Mouse (Mus musculus): ENCODE measurements around the gene Cyp27b1. TPM values are rescaled to one million over a fixed set of nuclear protein-coding genes. Genes with fewer than 3 reads are reported as not detected.

Gene Cyp27b1
- polyA plus RNA-seq, 1 experiment from 2014 or later: 0.23 TPM

DNA sequence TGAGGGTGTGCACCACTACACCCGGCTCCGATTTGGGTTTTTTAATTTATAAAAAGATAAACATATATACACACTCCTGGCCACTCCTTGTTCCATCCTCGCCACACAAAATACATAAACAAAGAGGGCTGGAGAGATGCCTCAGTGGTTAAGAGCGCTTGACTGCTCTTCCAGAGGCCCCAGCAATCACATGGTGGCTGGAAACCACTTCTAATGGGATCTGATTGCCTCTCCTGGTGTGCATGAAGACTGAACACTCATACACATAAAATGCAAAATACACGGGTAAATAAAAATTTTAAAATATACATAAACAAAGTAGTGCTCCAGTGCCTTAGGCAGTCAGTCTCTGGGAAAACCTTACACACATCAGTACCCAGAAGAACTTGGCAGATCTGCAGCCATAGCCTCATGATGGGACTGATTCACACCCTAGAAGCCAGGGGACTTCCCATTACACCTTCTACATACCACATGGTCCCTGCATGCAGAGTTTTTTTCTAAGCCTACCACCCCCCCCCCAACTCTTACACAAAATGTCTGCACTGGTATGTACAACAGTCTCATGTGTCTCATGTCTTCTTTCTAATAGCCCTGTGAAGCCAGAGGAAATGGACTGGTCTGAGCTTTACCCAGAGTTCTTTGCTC, 5.5 kb upstream of the Cyp27b1 start:
- 19% methylated on average over 5 of the region's 5 CpGs for WGBS
- no peak overlapping the region for H3K27ac ChIP-seq (ENCODE audit: low read depth, low read length)
- H3K36me3 ChIP-seq (ENCODE audit: control insufficient read depth, insufficient read depth, low read length): no peaks in the 10 kb centered on the region
- H3K9me3 ChIP-seq (ENCODE audit: control insufficient read depth, low read length): no peaks in the 10 kb centered on the region
- peaks cover 4% of the 10 kb centered on the region; the same call in 1 of the 2 replicates for H3K27me3 ChIP-seq (ENCODE audit: control insufficient read depth, insufficient read depth, low read length)
- H3K9ac ChIP-seq (ENCODE audit: low read length): peak overlapping the region; percentile 58
- H3K4me2 ChIP-seq (ENCODE audit: low read depth, low read length, severe bottlenecking): peak overlapping the region; percentile 99
- 0 out of 2 replicates have a peak, but pooled peaks cover 2% of the 10 kb centered on the region for H3K4me1 ChIP-seq (replicated peaks; ENCODE audit: control insufficient read depth, insufficient read depth, low read length)
- H3K4me3 ChIP-seq (ENCODE audit: low read depth, low read length): peak overlapping the region; percentile 69
- no peak for DNase-seq (ENCODE audit: low spot score)
- ATAC-seq (replicated peaks; ENCODE audit: low FRiP score): no peak

DNA sequence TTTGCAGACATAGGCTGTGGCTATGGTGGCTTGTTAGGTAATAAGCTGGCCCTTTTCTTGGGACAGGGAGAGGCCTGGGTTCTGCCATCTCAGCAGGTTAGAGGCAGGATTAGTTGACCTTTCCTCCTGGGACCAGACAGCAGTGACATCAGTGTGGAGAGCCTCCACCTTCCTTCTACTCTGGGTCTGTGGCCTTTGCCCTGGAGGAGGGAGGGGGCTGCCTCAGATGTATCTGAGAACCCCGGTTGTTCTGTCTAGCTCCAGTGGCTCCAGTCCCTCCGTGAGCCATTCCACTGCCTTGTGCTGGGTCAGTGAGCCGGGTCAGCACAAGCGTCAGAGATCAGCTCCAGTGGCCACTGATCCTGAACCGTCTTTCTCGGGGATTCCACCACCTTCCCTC, 4.9 kb upstream of the Cyp27b1 start:
- Histone ChIP-seq H3K27me3 (ENCODE audit: control insufficient read depth, insufficient read depth, low read length) (peaks cover 9% of the 10 kb centered on the region), H3K36me3 (ENCODE audit: control insufficient read depth, insufficient read depth, low read length) (no peaks in the 10 kb centered on the region), H3K9ac (ENCODE audit: low read length) (no peak overlapping the region), H3K27ac (ENCODE audit: low read depth, low read length) (no peak overlapping the region), H3K4me1 (replicated peaks; ENCODE audit: control insufficient read depth, insufficient read depth, low read length) (0 out of 2 replicates have a peak, but pooled peaks cover 2% of the 10 kb centered on the region), H3K4me3 (ENCODE audit: low read depth, low read length) (no peak overlapping the region), H3K9me3 (ENCODE audit: control insufficient read depth, low read length) (no peaks in the 10 kb centered on the region), H3K4me2 (ENCODE audit: low read depth, low read length, severe bottlenecking) (no peak overlapping the region)
- no peak for ATAC-seq (replicated peaks; ENCODE audit: low FRiP score)
- DNase-seq (ENCODE audit: low spot score): no peak
- 83% methylated on average over 6 of the region's 6 CpGs for WGBS

DNA sequence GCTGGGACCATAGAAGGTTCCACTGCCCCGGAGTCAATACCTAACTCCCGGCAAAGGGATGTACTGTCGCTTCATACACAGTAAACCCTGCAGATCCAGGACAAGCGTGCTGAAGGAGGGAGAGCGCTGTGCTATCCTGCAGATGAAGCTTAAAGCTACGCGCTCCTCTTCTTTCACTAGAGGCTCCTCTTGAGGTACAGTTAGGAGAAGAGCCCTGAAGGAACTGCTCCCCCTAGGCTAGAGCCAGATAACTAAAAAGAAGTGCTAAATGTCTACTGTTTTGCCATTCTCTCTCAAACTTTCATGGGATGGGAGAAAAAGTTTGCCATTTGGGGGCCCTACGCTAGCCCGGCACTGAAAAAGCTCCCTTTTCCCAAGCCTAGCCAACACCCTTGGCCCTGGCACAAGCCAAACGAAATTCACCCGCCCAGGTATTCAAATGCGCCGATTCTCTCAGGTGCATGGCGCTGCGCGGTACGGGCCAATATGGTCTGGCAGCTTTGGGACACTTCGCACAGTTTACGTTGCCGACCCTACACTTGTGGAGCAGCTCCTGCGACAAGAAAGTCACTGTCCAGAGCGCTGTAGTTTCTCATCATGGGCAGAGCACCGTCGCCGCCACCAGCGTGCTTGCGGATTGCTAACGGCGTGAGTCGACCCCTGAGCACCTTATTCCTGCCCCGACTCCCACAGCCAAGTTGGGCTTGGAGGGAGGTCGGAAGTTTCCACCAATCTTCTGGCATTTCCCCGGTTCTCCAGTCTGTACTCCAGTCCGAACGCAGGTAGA, 751 bp downstream of the Cyp27b1 start:
- WGBS: 4% methylated on average over 35 of the region's 35 CpGs
- H3K9ac ChIP-seq (ENCODE audit: low read length): no peak overlapping the region; the same call in none of the 2 replicates
- ATAC-seq (replicated peaks; ENCODE audit: low FRiP score) (no peak), DNase-seq (ENCODE audit: low spot score) (peak; percentile 52)
- H3K27ac ChIP-seq (ENCODE audit: low read depth, low read length): no peak overlapping the region
- peak overlapping the region; percentile 11; the same call in 1 of the 2 replicates for H3K4me2 ChIP-seq (ENCODE audit: low read depth, low read length, severe bottlenecking)
- H3K4me1 ChIP-seq (replicated peaks; ENCODE audit: control insufficient read depth, insufficient read depth, low read length): peaks cover 6% of the 10 kb centered on the region; the same call in 1 of the 2 replicates
- no peaks in the 10 kb centered on the region for H3K36me3 ChIP-seq (ENCODE audit: control insufficient read depth, insufficient read depth, low read length)
- H3K27me3 ChIP-seq (ENCODE audit: control insufficient read depth, insufficient read depth, low read length): peaks cover 36% of the 10 kb centered on the region
- no peaks in the 10 kb centered on the region for H3K9me3 ChIP-seq (ENCODE audit: control insufficient read depth, low read length)
- H3K4me3 ChIP-seq (ENCODE audit: low read depth, low read length): peak overlapping the region; percentile 5; the same call in 1 of the 2 replicates

DNA sequence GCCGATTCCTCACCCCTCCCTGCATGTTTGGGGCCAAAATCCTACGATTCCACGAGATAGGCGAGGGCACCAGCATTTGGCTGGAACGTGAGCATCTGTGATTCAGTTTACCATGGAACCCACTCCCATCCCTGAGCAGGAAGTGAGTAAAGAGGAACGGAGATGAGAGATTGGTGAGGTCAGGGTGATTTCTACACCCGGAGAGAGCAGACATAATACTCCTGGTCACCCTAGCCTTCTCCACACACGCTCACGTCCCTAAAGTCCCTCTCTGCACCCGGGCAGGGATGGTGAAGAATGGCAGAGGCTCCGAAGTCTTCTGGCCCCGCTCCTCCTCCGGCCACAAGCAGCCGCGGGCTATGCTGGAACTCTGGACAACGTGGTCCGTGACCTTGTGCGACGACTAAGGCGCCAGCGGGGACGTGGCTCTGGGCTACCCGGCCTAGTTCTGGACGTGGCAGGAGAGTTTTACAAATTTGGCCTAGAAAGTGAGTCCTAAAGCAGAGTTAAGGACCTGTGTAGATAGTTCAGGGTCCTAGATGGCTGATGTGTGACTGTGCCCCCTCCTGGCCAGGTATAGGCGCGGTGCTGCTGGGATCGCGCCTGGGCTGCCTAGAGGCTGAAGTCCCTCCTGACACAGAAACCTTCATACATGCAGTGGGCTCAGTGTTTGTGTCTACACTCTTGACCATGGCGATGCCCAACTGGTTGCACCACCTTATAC, 1.5 kb downstream of the Cyp27b1 start:
- H3K4me1 ChIP-seq (replicated peaks; ENCODE audit: control insufficient read depth, insufficient read depth, low read length): peaks cover 6% of the 10 kb centered on the region; the same call in 1 of the 2 replicates
- ATAC-seq (replicated peaks; ENCODE audit: low FRiP score): no peak
- no peak overlapping the region for H3K4me2 ChIP-seq (ENCODE audit: low read depth, low read length, severe bottlenecking)

DNA sequence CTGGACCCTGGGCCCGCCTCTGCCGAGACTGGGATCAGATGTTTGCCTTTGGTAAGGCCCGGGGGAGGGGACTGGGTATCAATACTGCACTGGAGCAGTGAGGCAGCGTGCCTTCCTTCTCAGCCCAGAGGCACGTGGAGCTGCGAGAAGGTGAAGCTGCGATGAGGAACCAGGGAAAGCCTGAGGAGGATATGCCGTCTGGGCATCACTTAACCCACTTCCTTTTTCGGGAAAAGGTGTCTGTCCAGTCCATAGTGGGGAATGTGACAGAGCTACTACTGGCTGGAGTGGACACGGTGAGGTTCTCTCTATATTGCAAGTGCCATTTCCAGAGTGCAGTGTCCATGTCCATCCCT, 2.0 kb downstream of the Cyp27b1 start:
- WGBS: 21% methylated on average over 10 of the region's 10 CpGs
- Histone ChIP-seq H3K4me1 (replicated peaks; ENCODE audit: control insufficient read depth, insufficient read depth, low read length) (peaks cover 6% of the 10 kb centered on the region; the same call in 1 of the 2 replicates), H3K4me2 (ENCODE audit: low read depth, low read length, severe bottlenecking) (no peak overlapping the region), H3K4me3 (ENCODE audit: low read depth, low read length) (no peak overlapping the region), H3K27ac (ENCODE audit: low read depth, low read length) (no peak overlapping the region), H3K9ac (ENCODE audit: low read length) (no peak overlapping the region), H3K36me3 (ENCODE audit: control insufficient read depth, insufficient read depth, low read length) (no peaks in the 10 kb centered on the region), H3K27me3 (ENCODE audit: control insufficient read depth, insufficient read depth, low read length) (peaks cover 36% of the 10 kb centered on the region), H3K9me3 (ENCODE audit: control insufficient read depth, low read length) (no peaks in the 10 kb centered on the region)
- DNase-seq (ENCODE audit: low spot score): no peak
- no peak; the same call in 1 of the 2 replicates for ATAC-seq (replicated peaks; ENCODE audit: low FRiP score)

More for the DNA sequence above, 1.5 kb downstream of the Cyp27b1 start:
- H3K27me3 ChIP-seq (ENCODE audit: control insufficient read depth, insufficient read depth, low read length): peaks cover 36% of the 10 kb centered on the region
- H3K36me3 ChIP-seq (ENCODE audit: control insufficient read depth, insufficient read depth, low read length): no peaks in the 10 kb centered on the region
- H3K9me3 ChIP-seq (ENCODE audit: control insufficient read depth, low read length): no peaks in the 10 kb centered on the region
- no peak overlapping the region for H3K27ac ChIP-seq (ENCODE audit: low read depth, low read length)
- WGBS: 3% methylated on average over 29 of the region's 29 CpGs
- peak; percentile 54 for DNase-seq (ENCODE audit: low spot score)
- peak overlapping the region; percentile 5; the same call in 1 of the 2 replicates for H3K4me3 ChIP-seq (ENCODE audit: low read depth, low read length)
- no peak overlapping the region; the same call in 1 of the 2 replicates for H3K9ac ChIP-seq (ENCODE audit: low read length)

DNA sequence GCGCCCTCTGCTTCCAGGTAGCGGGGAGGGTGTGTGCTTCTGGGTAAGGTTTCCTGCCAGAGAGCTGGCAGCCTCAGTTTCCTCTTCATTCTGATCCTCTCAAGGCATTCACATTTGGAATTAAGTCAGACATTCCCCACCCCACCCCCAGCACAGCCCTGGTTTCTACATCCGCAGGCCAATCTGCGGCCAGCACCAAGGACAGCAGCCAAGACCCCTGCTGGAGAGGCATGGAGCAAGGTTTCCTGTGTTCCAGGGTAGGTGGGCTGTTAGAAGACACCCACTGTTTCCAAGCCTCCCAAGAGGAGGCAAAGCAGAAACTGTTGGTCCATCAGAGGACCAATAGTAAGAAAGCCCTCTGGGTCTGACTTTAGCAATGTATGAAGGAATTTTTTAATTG, 6.6 kb downstream of the Cyp27b1 start:
- peaks cover 15% of the 10 kb centered on the region for H3K27me3 ChIP-seq (ENCODE audit: control insufficient read depth, insufficient read depth, low read length)
- WGBS: 70% methylated on average over 4 of the region's 4 CpGs
- H3K4me2 ChIP-seq (ENCODE audit: low read depth, low read length, severe bottlenecking): no peak overlapping the region
- no peak for DNase-seq (ENCODE audit: low spot score)
- no peaks in the 10 kb centered on the region; the same call in 1 of the 2 replicates for H3K4me1 ChIP-seq (replicated peaks; ENCODE audit: control insufficient read depth, insufficient read depth, low read length)
- no peaks in the 10 kb centered on the region for H3K9me3 ChIP-seq (ENCODE audit: control insufficient read depth, low read length)
- no peak for ATAC-seq (replicated peaks; ENCODE audit: low FRiP score)
- H3K4me3 ChIP-seq (ENCODE audit: low read depth, low read length): no peak overlapping the region
- H3K9ac ChIP-seq (ENCODE audit: low read length): no peak overlapping the region
- peaks cover 5% of the 10 kb centered on the region; the same call in 1 of the 2 replicates for H3K36me3 ChIP-seq (ENCODE audit: control insufficient read depth, insufficient read depth, low read length)
- no peak overlapping the region for H3K27ac ChIP-seq (ENCODE audit: low read depth, low read length)

DNA sequence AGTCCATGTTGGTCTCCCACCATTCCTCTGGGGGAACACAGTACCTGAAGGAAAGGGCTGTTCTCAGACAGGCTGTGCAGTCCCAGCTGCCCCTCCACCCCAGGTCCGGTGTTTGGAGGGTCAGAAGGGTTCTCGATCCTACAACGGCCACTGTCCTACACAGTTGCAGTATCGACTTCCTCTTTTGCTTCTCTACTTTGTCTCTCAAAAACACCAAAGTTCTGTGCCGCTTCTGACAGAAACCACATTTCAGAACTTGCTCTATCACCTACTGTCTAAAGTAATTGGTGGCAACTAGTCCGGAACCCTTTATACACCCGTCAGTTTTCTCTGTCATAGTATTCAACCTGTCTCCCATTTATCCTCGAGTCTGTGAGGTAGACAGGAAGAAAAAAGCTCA, 7.4 kb downstream of the Cyp27b1 start:
- peaks cover 5% of the 10 kb centered on the region; the same call in 1 of the 2 replicates for H3K36me3 ChIP-seq (ENCODE audit: control insufficient read depth, insufficient read depth, low read length)
- H3K4me1 ChIP-seq (replicated peaks; ENCODE audit: control insufficient read depth, insufficient read depth, low read length): no peaks in the 10 kb centered on the region; the same call in 1 of the 2 replicates
- H3K9me3 ChIP-seq (ENCODE audit: control insufficient read depth, low read length): no peaks in the 10 kb centered on the region
- 94% methylated on average over 8 of the region's 8 CpGs for WGBS
- H3K4me2 ChIP-seq (ENCODE audit: low read depth, low read length, severe bottlenecking): no peak overlapping the region
- peaks cover 7% of the 10 kb centered on the region for H3K27me3 ChIP-seq (ENCODE audit: control insufficient read depth, insufficient read depth, low read length)
- H3K4me3 ChIP-seq (ENCODE audit: low read depth, low read length): no peak overlapping the region
- no peak overlapping the region for H3K9ac ChIP-seq (ENCODE audit: low read length)
- no peak for ATAC-seq (replicated peaks; ENCODE audit: low FRiP score)
- DNase-seq (ENCODE audit: low spot score): no peak
- H3K27ac ChIP-seq (ENCODE audit: low read depth, low read length): no peak overlapping the region

DNA sequence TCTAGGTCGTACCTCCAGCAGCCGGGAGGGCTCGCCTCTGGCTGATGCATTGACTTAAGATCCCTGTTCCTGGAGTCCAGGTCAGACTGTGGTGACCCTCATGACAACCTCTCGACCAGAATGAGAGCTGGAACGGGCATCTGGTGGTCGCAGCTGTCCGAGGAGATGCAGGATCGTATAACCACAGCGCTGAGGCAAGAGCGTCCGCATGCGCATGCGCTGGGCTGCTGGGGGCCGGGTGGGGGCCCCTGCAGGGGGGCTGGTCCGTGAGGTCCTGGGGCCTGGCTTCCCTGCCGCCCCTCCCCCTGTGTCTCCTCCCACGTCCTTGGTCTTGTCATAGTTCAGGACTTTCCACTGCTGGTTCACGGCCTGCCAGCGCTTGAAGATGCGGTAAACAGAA, 8.4 kb downstream of the Cyp27b1 start:
- DNase-seq (ENCODE audit: low spot score): no peak
- WGBS: 92% methylated on average over 20 of the region's 20 CpGs
- Histone ChIP-seq H3K9me3 (ENCODE audit: control insufficient read depth, low read length) (no peaks in the 10 kb centered on the region), H3K27me3 (ENCODE audit: control insufficient read depth, insufficient read depth, low read length) (no peaks in the 10 kb centered on the region), H3K27ac (ENCODE audit: low read depth, low read length) (no peak overlapping the region), H3K4me3 (ENCODE audit: low read depth, low read length) (no peak overlapping the region), H3K4me1 (replicated peaks; ENCODE audit: control insufficient read depth, insufficient read depth, low read length) (peaks cover 6% of the 10 kb centered on the region; the same call in 1 of the 2 replicates), H3K9ac (ENCODE audit: low read length) (no peak overlapping the region), H3K36me3 (ENCODE audit: control insufficient read depth, insufficient read depth, low read length) (peaks cover 5% of the 10 kb centered on the region; the same call in 1 of the 2 replicates), H3K4me2 (ENCODE audit: low read depth, low read length, severe bottlenecking) (no peak overlapping the region)
- ATAC-seq (replicated peaks; ENCODE audit: low FRiP score): no peak
